Mouse (Mus musculus) olfactory bulb, adult 2 months (tissue): ENCODE results near the gene Ankrd33.

Source experiments
- CTCF ChIP-seq: fragments of 200-500 bp; IDR thresholded peaks from 2 replicates; pipeline ENCODE4 v1.5.1; 2012; ENCODE audit warnings: low read depth, mild to moderate bottlenecking, low read length, moderate library complexity; ENCODE audit not compliant: insufficient read depth
- POLR2A ChIP-seq: fragments of 200-500 bp; IDR thresholded peaks from 2 replicates; pipeline ENCODE4 v1.6.1; 2012; ENCODE audit warnings: mild to moderate bottlenecking, low read depth, low read length, moderate library complexity; ENCODE audit not compliant: insufficient read depth

DNA sequence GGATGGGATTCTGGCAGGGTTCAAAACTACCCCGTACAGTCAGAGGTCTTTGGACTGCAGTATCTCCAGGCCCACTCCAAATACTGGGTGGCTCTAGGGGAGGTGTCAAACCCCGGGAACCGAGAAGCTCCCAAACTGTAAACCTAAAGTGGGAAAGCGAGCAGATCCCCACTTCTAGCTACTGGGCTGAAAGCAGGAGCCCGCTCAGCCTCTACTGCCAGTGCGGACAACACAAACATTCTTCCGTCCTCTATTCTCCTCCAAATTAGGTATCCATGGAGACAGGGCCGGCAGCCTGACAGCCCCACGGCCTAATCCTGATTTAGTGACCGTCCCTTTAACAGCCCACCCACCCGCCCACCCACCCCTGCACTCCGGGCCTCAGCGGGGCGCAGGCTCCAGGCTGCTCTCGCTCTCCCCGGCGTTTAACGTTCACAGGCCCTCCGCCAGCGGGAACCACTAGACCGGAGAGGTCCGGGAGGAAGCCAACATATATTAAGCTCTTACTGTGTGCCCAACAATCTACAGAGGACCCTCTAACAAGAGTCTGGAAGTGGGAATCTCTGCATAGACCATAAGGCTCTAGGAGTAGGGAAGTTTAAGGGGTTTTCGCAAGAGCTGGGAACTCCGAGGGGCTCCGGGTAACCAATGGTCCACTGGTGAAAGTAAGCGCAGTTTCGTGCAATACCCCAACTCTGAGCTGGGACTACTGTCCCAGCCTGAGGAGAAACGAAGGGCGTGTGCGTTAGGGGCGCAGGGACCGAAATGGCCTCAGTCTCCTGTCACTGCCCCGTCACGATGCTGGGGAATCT is 38.3 kb upstream of the Ankrd33 start:
- TF ChIP-seq POLR2A (no peak), CTCF (no peak)
